Mouse (Mus musculus) intestine, embryonic 15.5 days (tissue): ENCODE data around the gene Ift122. TPM values are rescaled to one million over a fixed set of nuclear protein-coding genes. Genes with fewer than 3 reads are reported as not detected.
A peak's percentile ranks its signal among the peaks of the same experiment; 100 is the strongest.

Experiments used
- ATAC-seq: fragments of 200-750 bp; cut with Nextera tagmentation; 2 replicates; pipeline ENCODE4 v1.8.0; 2017; ENCODE audit warnings: moderate TSS enrichment, moderate library complexity
- H3K27ac ChIP-seq: fragments of 300-500 bp; sonication (generic); 2 replicates; pipeline ENCODE4 v1.5.1; 2015; ENCODE audit warnings: mild to moderate bottlenecking, inconsistent platforms
- H3K27me3 ChIP-seq: fragments of 300-500 bp; sonication (generic); replicated peaks from 2 replicates; pipeline ENCODE4 v1.6.1; 2015; ENCODE audit warnings: inconsistent platforms
- H3K36me3 ChIP-seq: fragments of 300-500 bp; sonication (generic); 2 replicates; pipeline ENCODE4 v1.6.1; 2015; ENCODE audit warnings: inconsistent platforms
- H3K4me1 ChIP-seq: fragments of 300-500 bp; sonication (generic); replicated peaks from 2 replicates; pipeline ENCODE4 v1.6.1; 2015; ENCODE audit warnings: inconsistent platforms
- H3K4me2 ChIP-seq: fragments of 300-500 bp; sonication (generic); replicated peaks from 2 replicates; pipeline ENCODE4 v1.6.1; 2015; ENCODE audit warnings: mild to moderate bottlenecking, inconsistent platforms
- H3K4me3 ChIP-seq: fragments of 300-500 bp; sonication (generic); replicated peaks from 2 replicates; pipeline ENCODE4 v1.5.1; 2015; ENCODE audit warnings: inconsistent platforms
- H3K9ac ChIP-seq: fragments of 300-500 bp; sonication (generic); 2 replicates; pipeline ENCODE4 v1.6.1; 2015; ENCODE audit warnings: inconsistent platforms
- H3K9me3 ChIP-seq: fragments of 300-500 bp; sonication (generic); 2 replicates; pipeline ENCODE4 v1.6.1; 2016; ENCODE audit warnings: inconsistent platforms
- WGBS: fragments of 180-500 bp; shearing (Covaris S2); methylation state at CpG from one replicate; pipeline ENCODE4 v1.1.7; 2015; 5-methylcytosine and 5-hydroxymethylcytosine counted together
- polyA plus RNA-seq: library from polyadenylated mRNA; unstranded; fragments of >200 nt; fragmentation: Nextera tagmentation; extraction: Ambion mirVana; gene quantifications from 2 replicates; pipeline ENCODE4 v1.2.1, GENCODE M21; 2015

Ift122 gene
- polyA plus RNA-seq, 1 experiment from 2014 or later: 14.2 TPM

DNA sequence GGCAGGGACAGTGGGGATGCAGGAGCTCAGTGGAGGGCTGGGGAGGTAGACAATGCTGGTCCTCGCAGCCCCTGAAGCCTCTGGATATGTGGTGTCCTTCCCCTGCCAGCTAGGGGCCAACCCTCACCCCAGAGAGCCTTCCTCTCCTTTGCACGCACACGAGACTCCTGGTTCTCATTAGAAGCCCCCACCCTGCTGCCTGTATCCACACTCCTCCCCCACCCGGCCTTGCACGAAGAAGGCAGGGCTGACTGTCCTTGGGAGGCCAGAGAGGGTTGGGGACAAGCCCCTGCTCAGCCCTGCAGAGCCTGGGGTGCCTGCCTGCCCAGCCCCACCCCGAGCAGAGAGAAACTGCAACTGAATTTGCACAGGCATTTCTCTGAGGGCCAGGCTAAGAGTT lies 104.4 kb downstream of the Ift122 start:
- Histone ChIP-seq H3K4me2 (no peak overlapping the region), H3K9me3 (no peaks in the 10 kb centered on the region), H3K27me3 (no peaks in the 10 kb centered on the region), H3K4me3 (no peak overlapping the region), H3K4me1 (peaks cover 39% of the 10 kb centered on the region), H3K27ac (peak overlapping the region; percentile 33; the same call in 1 of the 2 replicates), H3K36me3 (peaks cover 3% of the 10 kb centered on the region; the same call in 1 of the 2 replicates), H3K9ac (no peak overlapping the region)
- 47% methylated on average over 6 of the region's 6 CpGs for WGBS
- no peak for ATAC-seq

- Histone ChIP-seq H3K9ac (no peak overlapping the region), H3K9me3 (no peaks in the 10 kb centered on the region), H3K27me3 (no peaks in the 10 kb centered on the region), H3K4me1 (peaks cover 39% of the 10 kb centered on the region), H3K4me3 (no peak overlapping the region), H3K27ac (no peak overlapping the region), H3K36me3 (peaks cover 3% of the 10 kb centered on the region; the same call in 1 of the 2 replicates), H3K4me2 (no peak overlapping the region)
- no peak for ATAC-seq
- 87% methylated on average over 9 of the region's 9 CpGs for WGBS
Observed at GRCm38 (mm10) chr6:115958445-115958844, 105.2 kb downstream of the Ift122 start.

- no peaks in the 10 kb centered on the region for H3K27me3 ChIP-seq
- peaks cover 5% of the 10 kb centered on the region; the same call in 1 of the 2 replicates for H3K36me3 ChIP-seq
- WGBS: 59% methylated on average over 7 of the region's 7 CpGs
- H3K4me3 ChIP-seq: no peak overlapping the region
- H3K4me2 ChIP-seq: no peak overlapping the region
- H3K27ac ChIP-seq: 0 out of 2 replicates have a peak overlapping the region, but pooled peaks have one; percentile 5
- H3K9ac ChIP-seq: no peak overlapping the region
- H3K4me1 ChIP-seq: peaks cover 39% of the 10 kb centered on the region
- H3K9me3 ChIP-seq: no peaks in the 10 kb centered on the region
- ATAC-seq: no peak
Observed at GRCm38 (mm10) chr6:115959151-115959691, 106.0 kb downstream of the Ift122 start.

- WGBS: 92% methylated on average over 19 of the region's 19 CpGs
Observed at GRCm38 (mm10) chr6:115960322-115960721, 107.1 kb downstream of the Ift122 start.

GRCm38 (mm10) chr6:115961743-115962142 lies 108.5 kb downstream of the Ift122 start:
- no peak for ATAC-seq
- Histone ChIP-seq H3K4me1 (peaks cover 28% of the 10 kb centered on the region), H3K9me3 (no peaks in the 10 kb centered on the region), H3K27ac (no peak overlapping the region), H3K27me3 (no peaks in the 10 kb centered on the region), H3K4me2 (no peak overlapping the region), H3K4me3 (no peak overlapping the region), H3K9ac (no peak overlapping the region), H3K36me3 (peaks cover 2% of the 10 kb centered on the region; the same call in 1 of the 2 replicates)
- 86% methylated on average over 3 of the region's 3 CpGs for WGBS

More at GRCm38 (mm10) chr6:115960322-115960721, 107.1 kb downstream of the Ift122 start:
- Histone ChIP-seq H3K9me3 (no peaks in the 10 kb centered on the region), H3K4me3 (no peak overlapping the region), H3K36me3 (peaks cover 2% of the 10 kb centered on the region; the same call in 1 of the 2 replicates), H3K4me2 (no peak overlapping the region), H3K27me3 (no peaks in the 10 kb centered on the region), H3K27ac (no peak overlapping the region), H3K9ac (no peak overlapping the region), H3K4me1 (peaks cover 35% of the 10 kb centered on the region)
- ATAC-seq: no peak

- peaks cover 20% of the 10 kb centered on the region for H3K4me1 ChIP-seq
- 50% methylated on average over 23 of the region's 23 CpGs for WGBS
- no peak overlapping the region for H3K4me2 ChIP-seq
- no peaks in the 10 kb centered on the region for H3K27me3 ChIP-seq
- H3K4me3 ChIP-seq: no peak overlapping the region
- H3K27ac ChIP-seq: no peak overlapping the region
- peaks cover 5% of the 10 kb centered on the region; the same call in 1 of the 2 replicates for H3K36me3 ChIP-seq
- no peak overlapping the region for H3K9ac ChIP-seq
- H3K9me3 ChIP-seq: no peaks in the 10 kb centered on the region
- 0 out of 2 replicates have a peak, but pooled peaks have one; percentile 15 for ATAC-seq
Observed at GRCm38 (mm10) chr6:115962439-115963085, 109.3 kb downstream of the Ift122 start.

- peaks cover 10% of the 10 kb centered on the region for H3K36me3 ChIP-seq
- 77% methylated on average over 9 of the region's 9 CpGs for WGBS
- no peak for ATAC-seq
Observed at GRCm38 (mm10) chr6:115963656-115964055, 110.4 kb downstream of the Ift122 start.

DNA sequence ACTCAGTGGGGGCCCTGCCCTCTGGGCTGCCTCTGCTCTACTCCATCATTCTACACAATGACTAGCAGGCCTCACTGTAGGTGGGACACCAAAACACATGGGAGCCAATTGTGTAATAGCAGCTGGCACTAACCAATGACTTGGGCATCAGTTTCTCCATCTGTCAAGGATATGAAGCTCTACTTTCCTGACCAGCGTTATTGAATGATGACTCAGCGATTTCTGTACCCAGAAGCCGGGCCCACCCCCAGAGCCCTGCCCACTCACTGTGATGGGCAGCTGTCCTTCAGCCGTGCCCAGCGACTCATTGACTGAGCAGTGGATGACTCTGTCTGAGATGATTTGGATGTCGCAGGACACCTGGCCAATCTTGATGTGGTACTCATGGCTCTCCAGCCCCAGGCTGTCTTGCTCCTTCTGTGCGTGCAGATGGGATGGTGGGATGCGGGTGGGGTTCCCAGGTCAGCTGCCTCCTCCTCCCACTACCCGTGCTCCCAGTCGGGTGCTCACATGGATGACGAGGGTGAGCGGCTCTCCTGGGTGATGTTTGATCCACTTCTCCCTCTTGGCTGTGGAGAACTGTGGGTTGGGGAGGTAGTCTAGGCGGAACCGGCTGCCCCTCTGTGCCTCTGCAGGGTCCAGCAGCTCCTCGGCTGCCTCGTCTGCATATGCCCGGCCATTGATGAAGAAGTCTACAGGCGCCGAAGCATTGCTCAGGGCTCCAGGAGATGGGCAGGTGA lies 113.1 kb downstream of the Ift122 start:
- Histone ChIP-seq H3K27me3 (no peaks in the 10 kb centered on the region), H3K36me3 (peaks cover 10% of the 10 kb centered on the region), H3K4me1 (peaks cover 3% of the 10 kb centered on the region), H3K27ac (no peak overlapping the region), H3K9me3 (no peaks in the 10 kb centered on the region), H3K4me3 (no peak overlapping the region), H3K4me2 (no peak overlapping the region), H3K9ac (no peak overlapping the region)
- ATAC-seq: no peak
- 90% methylated on average over 19 of the region's 19 CpGs for WGBS

More at GRCm38 (mm10) chr6:115963656-115964055, 110.4 kb downstream of the Ift122 start:
- peaks cover 12% of the 10 kb centered on the region for H3K4me1 ChIP-seq
- no peak overlapping the region for H3K4me3 ChIP-seq
- no peak overlapping the region for H3K27ac ChIP-seq
- no peaks in the 10 kb centered on the region for H3K27me3 ChIP-seq
- H3K9me3 ChIP-seq: no peaks in the 10 kb centered on the region
- no peak overlapping the region for H3K9ac ChIP-seq
- no peak overlapping the region for H3K4me2 ChIP-seq

GRCm38 (mm10) chr6:115967291-115967880 lies 114.1 kb downstream of the Ift122 start:
- H3K36me3 ChIP-seq: peaks cover 10% of the 10 kb centered on the region
- no peak for ATAC-seq
- no peaks in the 10 kb centered on the region for H3K27me3 ChIP-seq
- no peaks in the 10 kb centered on the region for H3K9me3 ChIP-seq
- peaks cover 13% of the 10 kb centered on the region for H3K4me1 ChIP-seq
- H3K4me2 ChIP-seq: no peak overlapping the region
- no peak overlapping the region for H3K27ac ChIP-seq
- 90% methylated on average over 15 of the region's 15 CpGs for WGBS
- H3K4me3 ChIP-seq: no peak overlapping the region
- no peak overlapping the region for H3K9ac ChIP-seq

DNA sequence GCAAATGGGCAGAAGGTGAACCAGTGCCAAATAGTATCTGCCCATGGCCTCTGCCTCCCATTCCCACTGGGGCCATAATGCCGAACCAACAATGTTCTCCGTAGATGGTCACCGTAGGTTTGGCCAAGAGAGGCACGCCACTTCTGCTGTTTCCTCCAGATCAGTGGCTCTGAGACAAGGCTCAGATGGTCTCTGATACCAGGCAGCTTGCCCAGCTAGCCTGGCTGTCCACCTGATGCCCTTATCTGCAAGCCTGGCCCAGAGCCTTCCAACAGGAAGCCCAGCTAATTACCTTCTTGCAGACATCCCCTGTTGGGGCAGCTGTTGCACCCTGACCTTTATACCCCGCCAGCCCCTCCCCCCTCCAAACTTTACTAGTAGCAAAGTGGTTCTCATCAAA lies 114.8 kb downstream of the Ift122 start:
- H3K36me3 ChIP-seq: peaks cover 10% of the 10 kb centered on the region; the same call in 1 of the 2 replicates

GRCm38 (mm10) chr6:115968700-115969099 lies 115.4 kb downstream of the Ift122 start:
- ATAC-seq: no peak
- no peak overlapping the region for H3K4me3 ChIP-seq
- no peak overlapping the region for H3K4me2 ChIP-seq
- H3K9ac ChIP-seq: no peak overlapping the region
- 87% methylated on average over 6 of the region's 6 CpGs for WGBS
- peaks cover 10% of the 10 kb centered on the region; the same call in 1 of the 2 replicates for H3K36me3 ChIP-seq
- H3K27ac ChIP-seq: no peak overlapping the region
- no peaks in the 10 kb centered on the region for H3K9me3 ChIP-seq
- no peaks in the 10 kb centered on the region for H3K27me3 ChIP-seq
- peaks cover 25% of the 10 kb centered on the region for H3K4me1 ChIP-seq

More for the DNA sequence above, 114.8 kb downstream of the Ift122 start:
- Histone ChIP-seq H3K9ac (no peak overlapping the region), H3K4me1 (peaks cover 20% of the 10 kb centered on the region), H3K9me3 (no peaks in the 10 kb centered on the region), H3K27ac (no peak overlapping the region), H3K4me2 (no peak overlapping the region), H3K27me3 (no peaks in the 10 kb centered on the region), H3K4me3 (no peak overlapping the region)
- 82% methylated on average over 5 of the region's 5 CpGs for WGBS
- ATAC-seq: no peak

- no peak overlapping the region for H3K4me3 ChIP-seq
- no peak for ATAC-seq
- 75% methylated on average over 9 of the region's 9 CpGs for WGBS
Observed at GRCm38 (mm10) chr6:115969103-115969502, 115.8 kb downstream of the Ift122 start.

More at GRCm38 (mm10) chr6:115969103-115969502, 115.8 kb downstream of the Ift122 start:
- peaks cover 9% of the 10 kb centered on the region; the same call in 1 of the 2 replicates for H3K36me3 ChIP-seq
- no peak overlapping the region for H3K4me2 ChIP-seq
- H3K27me3 ChIP-seq: no peaks in the 10 kb centered on the region
- no peak overlapping the region for H3K9ac ChIP-seq
- H3K9me3 ChIP-seq: no peaks in the 10 kb centered on the region
- no peak overlapping the region for H3K27ac ChIP-seq
- peaks cover 25% of the 10 kb centered on the region for H3K4me1 ChIP-seq
